Mouse (Mus musculus): Measurements from ENCODE around the gene Mfsd2b.

GRCm38 (mm10) chr12:4843741-4844140, 30.4 kb downstream of the Mfsd2b start:
- TF ChIP-seq CTCF (IDR thresholded peaks at IDR 0.05; ENCODE audit: low read depth, low read length) (no peak), POLR2A (IDR thresholded peaks at IDR 0.05; ENCODE audit: insufficient read depth, low read length) (no peak)

All from ES-Bruce4 (cell line).